Mouse (Mus musculus) bone marrow, adult 2 months (tissue): Measurements from ENCODE around the gene Tbxa2r.

Experiments used
- CTCF ChIP-seq: fragments of 200-500 bp; IDR thresholded peaks from 2 replicates; pipeline ENCODE4 v1.5.1; 2011; ENCODE audit warnings: low read length, control low read depth; ENCODE audit not compliant: control insufficient read depth, insufficient read depth
- POLR2A ChIP-seq: fragments of 200-500 bp; IDR thresholded peaks from 2 replicates; pipeline ENCODE4 v1.6.1; 2011; ENCODE audit warnings: low read depth, mild to moderate bottlenecking, control low read depth, low read length, borderline replicate concordance; ENCODE audit not compliant: control insufficient read depth

DNA sequence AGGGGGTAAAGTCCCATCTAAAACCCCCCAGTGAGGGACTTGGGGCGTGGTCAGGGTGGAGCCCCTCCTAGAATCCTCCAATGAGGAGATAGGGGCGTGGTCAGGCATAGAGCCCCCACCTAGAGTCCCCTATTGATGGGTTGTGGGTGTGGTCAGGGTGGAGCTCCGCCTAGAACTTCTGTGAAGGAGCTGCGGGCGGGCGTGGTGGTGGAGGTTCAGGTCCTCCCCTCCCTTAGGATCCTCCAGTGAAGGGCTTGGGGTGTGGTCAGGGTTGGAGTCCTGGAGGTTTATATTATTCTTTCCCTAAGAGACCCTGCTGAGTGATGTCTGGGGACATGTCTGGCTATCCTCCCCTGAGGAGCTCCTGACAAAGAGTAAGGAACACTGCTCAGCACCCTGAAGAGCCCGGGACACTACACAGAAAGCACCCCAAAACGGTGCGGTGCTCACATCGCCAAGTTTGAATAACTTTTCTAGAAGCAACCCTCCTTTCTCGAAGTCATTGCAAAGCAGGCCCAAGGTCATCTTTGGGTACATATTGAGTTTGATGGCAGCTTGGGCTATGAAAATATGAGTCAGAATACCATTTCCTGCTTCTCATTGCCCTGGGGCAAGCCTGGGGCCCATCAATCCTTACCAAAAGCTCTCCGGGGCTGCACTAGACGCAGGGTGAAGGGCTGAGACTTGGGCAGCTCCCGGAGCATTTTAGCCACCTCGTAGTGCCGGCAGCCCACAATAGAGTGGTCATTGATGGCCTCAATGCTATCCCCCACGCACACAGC, 12.2 kb downstream of the Tbxa2r start:
- TF ChIP-seq CTCF: no peak
- TF ChIP-seq POLR2A: no peak
